Mouse (Mus musculus) heart, postnatal 0 days (tissue): ENCODE data around the gene Macf1. TPM values are rescaled to one million over a fixed set of nuclear protein-coding genes. Genes with fewer than 3 reads are reported as not detected.

Experiments
- ATAC-seq: fragments of 200-750 bp; cut with Nextera tagmentation; 2 replicates; pipeline ENCODE4 v1.8.0; 2017; ENCODE audit warnings: low read depth, moderate number of reproducible peaks, moderate library complexity; ENCODE audit not compliant: insufficient read depth
- DNase-seq: peaks from one replicate; pipeline ENCODE4 v3.0.0-alpha.2; 2016; ENCODE audit warnings: low spot score
- H3K27ac ChIP-seq: fragments of 300-500 bp; sonication (generic); 2 replicates; pipeline ENCODE4 v1.5.1; 2014; ENCODE audit warnings: low read depth, mild to moderate bottlenecking
- H3K27me3 ChIP-seq: fragments of 300-500 bp; sonication (generic); 2 replicates; pipeline ENCODE4 v1.6.1; 2014; ENCODE audit warnings: low read length, mixed read lengths; ENCODE audit not compliant: control insufficient read depth, insufficient read depth
- H3K36me3 ChIP-seq: fragments of 300-500 bp; sonication (generic); replicated peaks from 2 replicates; pipeline ENCODE4 v1.6.1; 2014; ENCODE audit warnings: low read length, mixed read lengths; ENCODE audit not compliant: control insufficient read depth, insufficient read depth
- H3K4me1 ChIP-seq: fragments of 300-500 bp; sonication (generic); 2 replicates; pipeline ENCODE4 v1.6.1; 2014; ENCODE audit warnings: antibody characterized with exemption; ENCODE audit not compliant: control insufficient read depth, insufficient read depth
- H3K4me2 ChIP-seq: fragments of 300-500 bp; sonication (generic); 2 replicates; pipeline ENCODE4 v1.6.1; 2014; ENCODE audit warnings: low read depth, mild to moderate bottlenecking, low read length, moderate library complexity
- H3K4me3 ChIP-seq: fragments of 300-500 bp; sonication (generic); 2 replicates; pipeline ENCODE4 v1.5.1; 2014; ENCODE audit warnings: low read depth, low read length
- H3K9ac ChIP-seq: fragments of 300-500 bp; sonication (generic); replicated peaks from 2 replicates; pipeline ENCODE4 v1.6.1; 2014; ENCODE audit warnings: low read depth, low read length, mixed read lengths
- H3K9me3 ChIP-seq: fragments of 300-500 bp; sonication (generic); replicated peaks from 2 replicates; pipeline ENCODE4 v1.6.1; 2016; ENCODE audit warnings: low read length; ENCODE audit not compliant: control insufficient read depth
- CTCF ChIP-seq: IDR thresholded peaks from 2 replicates; pipeline ENCODE4 v1.5.1; 2016; ENCODE audit warnings: antibody characterized with exemption, control low read depth, low read depth
- EP300 ChIP-seq: IDR thresholded peaks from 2 replicates; pipeline ENCODE4 v1.6.1; 2016; ENCODE audit warnings: antibody characterized with exemption, low read depth
- WGBS: fragments of 180-500 bp; shearing (Covaris S2); extraction: QIAGEN DNeasy Blood & Tissue Kit; methylation state at CpG from one replicate; pipeline ENCODE4 v1.1.7; 2014; 5-methylcytosine and 5-hydroxymethylcytosine counted together
- polyA plus RNA-seq: library from polyadenylated mRNA; unstranded; fragments of >200 nt; fragmentation: Nextera tagmentation; extraction: Ambion mirVana; gene quantifications from 2 replicates; pipeline ENCODE4 v1.2.1, GENCODE M21; 2015
- total RNA-seq: library from RNA; depleted of rRNA; stranded (reverse); fragments of >200 nt; gene quantifications from 2 replicates; pipeline ENCODE4 v1.2.3, GENCODE M21; 2014; ENCODE audit warnings: low replicate concordance

The Macf1 gene
- total and polyA plus RNA-seq, 2 experiments from 2014 or later = 41.4 to 236 TPM

GRCm38 (mm10) chr4:123594381-123594806 is 89.8 kb downstream of the Macf1 start:
- no peak overlapping the region for H3K9ac ChIP-seq
- 28% methylated on average over 5 of the region's 5 CpGs for WGBS
- TF ChIP-seq CTCF (no peak), EP300 (no peak)
- H3K36me3 ChIP-seq = no peaks in the 10 kb centered on the region
- no peak overlapping the region for H3K4me3 ChIP-seq
- H3K9me3 ChIP-seq = no peaks in the 10 kb centered on the region
- H3K4me2 ChIP-seq = no peak overlapping the region
- DNase-seq = peak; percentile 6
- ATAC-seq = peak; percentile 14; the same call in 1 of the 2 replicates
- H3K27ac ChIP-seq = peak overlapping the region; percentile 58
- peaks cover 27% of the 10 kb centered on the region for H3K4me1 ChIP-seq
- no peaks in the 10 kb centered on the region for H3K27me3 ChIP-seq

- peaks cover 30% of the 10 kb centered on the region for H3K4me1 ChIP-seq
- no peaks in the 10 kb centered on the region for H3K27me3 ChIP-seq
- WGBS = 13% methylated on average over 3 of the region's 3 CpGs
- H3K4me2 ChIP-seq = peak overlapping the region; percentile 5; the same call in 1 of the 2 replicates
- no peak overlapping the region for H3K4me3 ChIP-seq
- peak overlapping the region; percentile 58 for H3K27ac ChIP-seq
- H3K36me3 ChIP-seq = no peaks in the 10 kb centered on the region
- H3K9ac ChIP-seq = no peak overlapping the region
- DNase-seq = peak; percentile 54
- H3K9me3 ChIP-seq = no peaks in the 10 kb centered on the region
- peak; percentile 45; the same call in 1 of the 2 replicates for ATAC-seq
- TF ChIP-seq EP300 (no peak), CTCF (no peak)
These were observed 90.5 kb downstream of the Macf1 start for GRCm38 (mm10) chr4:123593664-123594063.

GRCm38 (mm10) chr4:123592046-123592445 is 92.1 kb downstream of the Macf1 start:
- no peak for TF ChIP-seq EP300
- TF ChIP-seq CTCF = no peak
- no peak overlapping the region for H3K27ac ChIP-seq
- DNase-seq = no peak
- H3K4me3 ChIP-seq = no peak overlapping the region
- H3K27me3 ChIP-seq = no peaks in the 10 kb centered on the region
- WGBS = 70% methylated on average over 5 of the region's 5 CpGs
- no peak for ATAC-seq
- no peaks in the 10 kb centered on the region for H3K36me3 ChIP-seq
- H3K9me3 ChIP-seq = no peaks in the 10 kb centered on the region
- H3K9ac ChIP-seq = no peak overlapping the region
- H3K4me2 ChIP-seq = no peak overlapping the region
- peaks cover 30% of the 10 kb centered on the region for H3K4me1 ChIP-seq

- no peak for ATAC-seq
- Histone ChIP-seq H3K4me1 (peaks cover 30% of the 10 kb centered on the region), H3K27ac (no peak overlapping the region), H3K4me2 (no peak overlapping the region), H3K9me3 (no peaks in the 10 kb centered on the region), H3K36me3 (no peaks in the 10 kb centered on the region), H3K4me3 (no peak overlapping the region), H3K9ac (no peak overlapping the region), H3K27me3 (no peaks in the 10 kb centered on the region)
- TF ChIP-seq EP300 (no peak), CTCF (no peak)
- 73% methylated on average over 4 of the region's 4 CpGs for WGBS
- no peak for DNase-seq
These were observed 93.0 kb downstream of the Macf1 start for GRCm38 (mm10) chr4:123591026-123591635.

GRCm38 (mm10) chr4:123589496-123589895 is 94.7 kb downstream of the Macf1 start:
- TF ChIP-seq CTCF (no peak), EP300 (no peak)
- DNase-seq (no peak), ATAC-seq (no peak)
- WGBS = 71% methylated on average over 3 of the region's 3 CpGs
- Histone ChIP-seq H3K27me3 (no peaks in the 10 kb centered on the region), H3K36me3 (no peaks in the 10 kb centered on the region), H3K4me3 (no peak overlapping the region), H3K27ac (peak overlapping the region; percentile 56; the same call in 1 of the 2 replicates), H3K9ac (no peak overlapping the region), H3K4me2 (no peak overlapping the region), H3K9me3 (no peaks in the 10 kb centered on the region), H3K4me1 (peaks cover 21% of the 10 kb centered on the region)
